Mouse (Mus musculus) MEL (cell line): ENCODE data around the gene Spata1.

Source experiments
- CTCF ChIP-seq, 3 experiments: IDR thresholded peaks in 2 of 3; conservative IDR thresholded peaks in 1 of 3; 2 replicates each; pipeline ENCODE4 v1.5.1; 2011 to 2012; ENCODE audit warnings: low read length in 3 of 3, low read depth in 2 of 3, mild to moderate bottlenecking in 2 of 3, improper control_type of control experiment in 1 of 3, inconsistent platforms in 1 of 3, mixed read lengths in 1 of 3, moderate library complexity in 1 of 3; ENCODE audit not compliant: control insufficient read depth in 1 of 3, insufficient read depth in 1 of 3, poor library complexity in 1 of 3, severe bottlenecking in 1 of 3
- KAT2A ChIP-seq: conservative IDR thresholded peaks from 2 replicates; pipeline ENCODE4 v1.6.1; 2012; ENCODE audit warnings: low read depth, low read length, improper control_type of control experiment, inconsistent platforms
- MAFK ChIP-seq: IDR thresholded peaks from 2 replicates; pipeline ENCODE4 v1.6.1; 2011; ENCODE audit warnings: low read depth, mild to moderate bottlenecking, low read length, improper control_type of control experiment, borderline replicate concordance
- MXI1 ChIP-seq: IDR thresholded peaks from 2 replicates; pipeline ENCODE4 v1.6.1; 2011; ENCODE audit warnings: mild to moderate bottlenecking, low read depth, low read length, improper control_type of control experiment
- POLR2AphosphoS2 ChIP-seq: IDR thresholded peaks from 2 replicates; pipeline ENCODE4 v1.6.1; 2011; ENCODE audit warnings: low read length, improper control_type of control experiment
- POLR2AphosphoS5 ChIP-seq: IDR thresholded peaks from 2 replicates; pipeline ENCODE4 v1.6.1; 2012; ENCODE audit warnings: low read depth, borderline replicate concordance, mild to moderate bottlenecking, inconsistent platforms, low read length, moderate library complexity, mixed read lengths
- RCOR1 ChIP-seq: IDR thresholded peaks from 2 replicates; pipeline ENCODE4 v1.6.1; 2012; ENCODE audit warnings: low read depth, mild to moderate bottlenecking, inconsistent platforms, low read length, improper control_type of control experiment
- TBP ChIP-seq: IDR thresholded peaks from 2 replicates; pipeline ENCODE4 v1.8.0; 2011; ENCODE audit warnings: low read depth, low read length, improper control_type of control experiment
- ZMIZ1 ChIP-seq: IDR thresholded peaks from 2 replicates; pipeline ENCODE4 v1.6.1; 2012; ENCODE audit warnings: low read depth, mild to moderate bottlenecking, inconsistent platforms, low read length, improper control_type of control experiment, moderate library complexity

DNA sequence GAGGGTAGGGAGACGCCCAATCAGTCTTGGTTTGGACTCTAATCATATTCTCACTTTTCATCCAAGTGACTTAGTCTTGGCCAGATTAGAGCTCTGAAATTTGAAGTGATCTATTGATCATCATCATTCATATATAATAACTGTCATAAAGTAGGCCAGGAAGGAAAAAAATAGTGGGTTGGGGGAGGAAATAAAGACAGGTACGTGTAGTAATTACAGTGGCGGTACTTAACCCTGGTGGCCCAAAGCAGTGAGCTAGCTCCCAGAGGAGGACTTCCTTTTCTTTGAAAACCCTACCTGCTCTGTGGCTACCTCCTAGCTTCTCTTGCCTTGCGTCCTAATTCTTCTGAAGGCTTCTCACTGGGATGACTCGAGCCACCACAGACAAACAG lies 1.3 kb upstream of the Spata1 start:
- TF ChIP-seq POLR2AphosphoS2 (no peak), CTCF (IDR thresholded peaks at IDR 0.05 in 2 of 3, conservative IDR thresholded peaks at IDR 0.05 in 1 of 3; ENCODE audit: control insufficient read depth in 1 of 3, insufficient read depth in 1 of 3, low read depth in 2 of 3, low read length in 3 of 3, poor library complexity in 1 of 3, severe bottlenecking in 1 of 3) (no peak), ZMIZ1 (peak; percentile 27; the same call in 1 of the 2 replicates), RCOR1 (peak; percentile 40; the same call in 1 of the 2 replicates), KAT2A (no peak), MAFK (no peak), POLR2AphosphoS5 (no peak), TBP (no peak), MXI1 (no peak)
